Mouse (Mus musculus) liver, postnatal 0 days (tissue): ENCODE measurements at regions not wholly inside any gene's neighbourhood (a gene's known extent, or its start where the extent isn't known, plus 50 kb on each side); places are given as distances from the start of the nearest gene placed in this dataset.

Experiments
- ATAC-seq: fragments of 200-750 bp; cut with Nextera tagmentation; 2 replicates; pipeline ENCODE4 v1.8.0; 2017; ENCODE audit warnings: mild to moderate bottlenecking, moderate library complexity
- DNase-seq: peaks from one replicate; pipeline ENCODE4 v3.0.0-alpha.2; 2016
- H3K27ac ChIP-seq: fragments of 300-500 bp; sonication (generic); 2 replicates; pipeline ENCODE4 v1.5.1; 2014; ENCODE audit warnings: antibody characterized with exemption, moderate library complexity, mild to moderate bottlenecking, low read depth
- H3K27me3 ChIP-seq: fragments of 300-500 bp; sonication (generic); 2 replicates; pipeline ENCODE4 v1.6.1; 2014; ENCODE audit warnings: low read length, control low read depth, mixed read lengths; ENCODE audit not compliant: insufficient read depth
- H3K36me3 ChIP-seq: fragments of 300-500 bp; sonication (generic); replicated peaks from 2 replicates; pipeline ENCODE4 v1.6.1; 2014; ENCODE audit warnings: mild to moderate bottlenecking, control low read depth, low read length, moderate library complexity, mixed read lengths; ENCODE audit not compliant: insufficient read depth
- H3K4me1 ChIP-seq: fragments of 300-500 bp; sonication (generic); 2 replicates; pipeline ENCODE4 v1.6.1; 2014; ENCODE audit warnings: antibody characterized with exemption, mild to moderate bottlenecking, control low read depth; ENCODE audit not compliant: insufficient read depth
- H3K4me2 ChIP-seq: fragments of 300-500 bp; sonication (generic); 2 replicates; pipeline ENCODE4 v1.6.1; 2014; ENCODE audit warnings: low read depth, mild to moderate bottlenecking, low read length, moderate library complexity, mixed read lengths
- H3K4me3 ChIP-seq: fragments of 300-500 bp; sonication (generic); 2 replicates; pipeline ENCODE4 v1.5.1; 2014; ENCODE audit warnings: low read depth, low read length
- H3K9ac ChIP-seq: fragments of 300-500 bp; sonication (generic); replicated peaks from 2 replicates; pipeline ENCODE4 v1.6.1; 2014; ENCODE audit warnings: mild to moderate bottlenecking, moderate library complexity
- H3K9me3 ChIP-seq: fragments of 300-500 bp; sonication (generic); 2 replicates; pipeline ENCODE4 v1.6.1; 2016; ENCODE audit warnings: mild to moderate bottlenecking, control low read depth, low read length, mixed read lengths
- CTCF ChIP-seq: sonication (generic); IDR thresholded peaks from 2 replicates; pipeline ENCODE4 v1.5.1; 2016; ENCODE audit warnings: antibody characterized with exemption, low read depth
- EP300 ChIP-seq: IDR thresholded peaks from 2 replicates; pipeline ENCODE4 v1.6.1; 2016; ENCODE audit warnings: antibody characterized with exemption, low read depth, mild to moderate bottlenecking
- WGBS: fragments of 180-500 bp; shearing (Covaris S2); extraction: QIAGEN DNeasy Blood & Tissue Kit; methylation state at CpG from one replicate; pipeline ENCODE4 v1.1.7; 2014; ENCODE audit not compliant: insufficient replicate concordance; 5-methylcytosine and 5-hydroxymethylcytosine counted together

DNA sequence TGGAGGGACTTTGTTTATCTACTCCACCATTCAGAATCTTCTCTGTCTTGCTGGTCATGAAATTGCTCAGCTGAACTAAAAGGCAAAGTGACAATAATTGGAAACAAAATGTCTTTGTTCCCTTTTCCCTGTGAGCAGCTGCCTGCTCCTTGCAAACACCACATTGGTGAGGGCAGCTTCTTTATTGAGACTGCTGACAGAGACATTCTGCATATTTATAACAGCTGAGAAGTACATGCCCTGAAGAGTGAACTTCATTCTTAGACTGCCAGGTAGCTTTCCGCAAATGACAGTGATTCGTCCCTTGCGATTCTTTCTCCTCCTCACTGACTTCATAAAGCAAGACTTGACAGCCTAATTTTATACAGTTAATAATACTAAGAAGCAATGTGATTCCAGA, 237.0 kb downstream of the Cps1 start:
- no peak for TF ChIP-seq EP300
- TF ChIP-seq CTCF = no peak
- H3K4me2 ChIP-seq = no peak overlapping the region
- no peaks in the 10 kb centered on the region for H3K27me3 ChIP-seq
- H3K36me3 ChIP-seq = no peaks in the 10 kb centered on the region
- no peak overlapping the region for H3K27ac ChIP-seq
- H3K9ac ChIP-seq = no peak overlapping the region
- DNase-seq = no peak
- ATAC-seq = no peak
- H3K4me3 ChIP-seq = no peak overlapping the region
- no peaks in the 10 kb centered on the region for H3K9me3 ChIP-seq
- no peaks in the 10 kb centered on the region for H3K4me1 ChIP-seq
- WGBS = 82% methylated on average over 3 of the region's 3 CpGs

DNA sequence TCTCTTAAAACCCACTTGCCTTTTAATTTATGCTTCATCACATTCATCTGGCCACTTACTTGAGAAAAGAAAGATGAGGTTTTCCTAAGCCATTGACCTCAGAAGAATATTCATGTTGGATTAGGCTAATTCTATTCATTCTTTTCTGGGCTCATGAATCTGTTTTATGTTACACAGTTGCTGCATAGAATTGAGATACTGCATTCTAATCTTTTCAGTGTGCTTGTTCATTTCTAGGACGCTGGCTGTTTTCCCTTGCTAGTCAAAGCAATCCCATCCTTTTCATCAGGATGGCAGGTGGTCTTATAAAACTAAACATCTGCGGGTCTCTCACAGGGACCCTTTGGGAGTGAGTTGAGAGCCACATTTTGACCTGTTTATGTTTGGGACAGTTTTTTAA, 243.2 kb downstream of the Cps1 start:
- no peak for ATAC-seq
- TF ChIP-seq EP300 (no peak), CTCF (no peak)

DNA sequence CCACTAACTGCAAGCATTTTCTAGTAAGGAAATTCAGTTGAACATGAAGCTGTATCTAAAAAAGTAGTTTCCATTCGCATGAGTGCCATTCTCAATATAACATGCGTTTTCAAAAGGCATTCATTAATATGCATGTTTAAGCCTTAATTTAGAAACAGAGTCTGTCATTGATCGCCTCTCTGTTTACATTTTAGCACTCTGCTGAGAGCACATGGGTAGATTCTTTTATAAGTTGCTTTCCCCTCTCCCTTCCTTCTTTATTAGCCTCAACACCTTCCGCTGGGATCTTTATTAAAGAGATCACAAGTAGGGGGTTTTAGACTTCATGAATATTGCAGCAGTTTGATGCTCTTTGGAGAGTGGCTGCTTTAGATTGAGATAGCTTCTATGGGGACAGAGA, 243.7 kb downstream of the Cps1 start:
- H3K4me3 ChIP-seq = no peak overlapping the region
- ATAC-seq (no peak), DNase-seq (no peak)
- no peaks in the 10 kb centered on the region for H3K36me3 ChIP-seq
- no peaks in the 10 kb centered on the region for H3K4me1 ChIP-seq
- no peaks in the 10 kb centered on the region for H3K9me3 ChIP-seq
- no peak overlapping the region for H3K27ac ChIP-seq
- H3K9ac ChIP-seq = no peak overlapping the region
- 56% methylated on average over 4 of the region's 4 CpGs for WGBS
- H3K27me3 ChIP-seq = no peaks in the 10 kb centered on the region
- TF ChIP-seq CTCF = no peak
- no peak for TF ChIP-seq EP300
- no peak overlapping the region for H3K4me2 ChIP-seq

More for the DNA sequence above, 243.2 kb downstream of the Cps1 start:
- Histone ChIP-seq H3K27me3 (no peaks in the 10 kb centered on the region), H3K9ac (no peak overlapping the region), H3K4me3 (no peak overlapping the region), H3K4me1 (no peaks in the 10 kb centered on the region), H3K27ac (no peak overlapping the region), H3K36me3 (no peaks in the 10 kb centered on the region), H3K4me2 (no peak overlapping the region), H3K9me3 (no peaks in the 10 kb centered on the region)
- DNase-seq = no peak
- WGBS = 47% methylated on average over 2 of the region's 2 CpGs

DNA sequence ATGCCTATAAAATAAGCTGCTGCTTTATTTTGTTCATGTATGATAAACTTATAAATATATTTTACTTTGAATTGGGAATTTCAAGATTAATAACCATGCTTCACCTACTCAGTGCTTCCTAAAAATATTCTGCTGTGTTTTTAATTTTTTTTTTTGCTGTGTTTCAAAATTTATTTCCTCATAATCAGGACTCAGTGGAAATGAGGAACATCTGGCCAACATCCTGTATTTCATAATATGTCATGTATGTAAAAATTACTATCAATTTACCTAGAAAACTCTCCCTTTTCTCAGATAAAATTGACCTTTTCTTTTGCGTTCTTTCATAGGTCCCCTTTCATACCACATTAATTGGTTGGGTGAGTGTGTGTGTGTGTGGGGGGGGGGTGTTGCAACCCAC, 259.5 kb downstream of the Cps1 start:
- no peak for TF ChIP-seq EP300
- Histone ChIP-seq H3K27me3 (no peaks in the 10 kb centered on the region), H3K4me2 (no peak overlapping the region), H3K9ac (no peak overlapping the region), H3K9me3 (no peaks in the 10 kb centered on the region), H3K4me3 (no peak overlapping the region), H3K4me1 (no peaks in the 10 kb centered on the region), H3K36me3 (no peaks in the 10 kb centered on the region), H3K27ac (no peak overlapping the region)
- ATAC-seq (no peak), DNase-seq (no peak)
- WGBS = 74% methylated on average over 1 of the region's 1 CpGs

- Histone ChIP-seq H3K36me3 (no peaks in the 10 kb centered on the region), H3K9ac (no peak overlapping the region), H3K4me2 (no peak overlapping the region), H3K9me3 (no peaks in the 10 kb centered on the region), H3K27ac (no peak overlapping the region), H3K4me1 (no peaks in the 10 kb centered on the region), H3K27me3 (no peaks in the 10 kb centered on the region), H3K4me3 (no peak overlapping the region)
- DNase-seq (no peak), ATAC-seq (no peak)
- TF ChIP-seq CTCF = no peak
- no peak for TF ChIP-seq EP300
Observed at GRCm38 (mm10) chr1:67385377-67385776, 262.6 kb downstream of the Cps1 start.

DNA sequence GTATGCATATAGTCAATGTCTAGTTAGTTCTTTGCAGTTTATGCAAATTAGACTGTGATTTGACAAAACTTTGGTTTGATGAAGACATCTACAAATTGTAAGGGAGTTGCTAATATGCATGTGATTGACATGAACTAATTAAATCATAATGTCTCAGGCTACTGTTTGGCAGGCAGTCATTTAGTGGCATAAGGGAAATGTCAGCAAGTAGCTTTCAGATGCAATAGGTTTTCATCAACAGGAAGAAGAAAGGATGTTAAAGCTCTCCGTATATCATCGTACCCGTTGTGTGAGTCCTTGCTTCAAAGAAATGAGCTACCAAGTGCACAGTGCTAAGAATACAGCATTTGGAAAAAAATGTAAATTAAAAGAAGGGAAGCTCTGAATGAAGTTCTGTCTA, 264.1 kb downstream of the Cps1 start:
- WGBS = 78% methylated on average over 3 of the region's 3 CpGs
- no peaks in the 10 kb centered on the region for H3K36me3 ChIP-seq

DNA sequence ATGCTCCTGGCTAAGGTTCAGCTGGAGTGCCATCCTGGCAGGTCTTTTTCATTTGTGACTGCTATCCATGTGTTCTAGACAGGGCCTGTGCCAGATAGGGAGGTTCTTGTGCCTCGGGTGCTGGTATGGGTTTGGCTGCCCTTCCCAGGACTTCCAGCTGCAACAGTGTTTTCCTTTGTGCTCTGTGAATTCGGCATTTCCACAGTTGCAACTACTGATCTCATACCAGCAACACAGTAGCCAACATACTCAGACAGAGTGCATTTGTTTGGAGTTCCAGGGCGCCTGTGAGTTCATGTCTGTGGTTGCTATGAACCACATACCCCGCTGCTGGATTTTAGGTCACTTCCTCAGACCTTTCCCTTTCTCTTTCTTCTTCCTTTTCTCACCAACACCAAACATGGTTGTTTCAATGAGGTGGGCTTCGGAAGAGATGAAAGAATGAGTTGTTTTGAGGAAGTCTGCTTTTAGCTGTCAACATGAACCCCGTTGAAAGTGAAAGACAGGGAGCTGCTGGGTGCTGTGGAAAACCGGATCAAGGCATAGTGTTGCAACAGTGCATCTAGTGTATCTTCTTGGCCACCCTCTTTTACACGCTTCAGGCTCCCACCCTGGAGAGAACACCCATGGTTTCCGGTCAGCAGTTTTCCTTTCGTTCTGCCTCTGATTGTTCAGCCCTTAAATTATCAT, 275.1 kb downstream of the Cps1 start:
- ATAC-seq (no peak), DNase-seq (no peak)
- H3K27me3 ChIP-seq = no peaks in the 10 kb centered on the region
- no peaks in the 10 kb centered on the region for H3K4me1 ChIP-seq
- no peak overlapping the region for H3K27ac ChIP-seq
- no peak overlapping the region for H3K4me2 ChIP-seq
- no peaks in the 10 kb centered on the region for H3K9me3 ChIP-seq
- TF ChIP-seq CTCF (no peak), EP300 (no peak)
- H3K4me3 ChIP-seq = no peak overlapping the region
- 50% methylated on average over 10 of the region's 10 CpGs for WGBS
- H3K36me3 ChIP-seq = no peaks in the 10 kb centered on the region
- no peak overlapping the region for H3K9ac ChIP-seq

More for the DNA sequence above, 264.1 kb downstream of the Cps1 start:
- no peak for ATAC-seq
- no peak overlapping the region for H3K4me2 ChIP-seq
- no peak overlapping the region for H3K27ac ChIP-seq
- H3K9ac ChIP-seq = no peak overlapping the region
- TF ChIP-seq EP300 (no peak), CTCF (no peak)
- no peak overlapping the region for H3K4me3 ChIP-seq
- H3K4me1 ChIP-seq = no peaks in the 10 kb centered on the region
- H3K9me3 ChIP-seq = no peaks in the 10 kb centered on the region
- no peaks in the 10 kb centered on the region for H3K27me3 ChIP-seq
- DNase-seq = no peak
